Mouse (Mus musculus): Measurements from ENCODE around the gene 1600014C23Rik. TPM values are rescaled to one million over a fixed set of nuclear protein-coding genes. Genes with fewer than 3 reads are reported as not detected.

Gene 1600014C23Rik
- total RNA-seq, 2 experiments from 2014 or later: not detected

GRCm38 (mm10) chr17:45752678-45753077, 19.0 kb upstream of the 1600014C23Rik start:
- DNase-seq (ENCODE audit: low spot score in 2 of 2): no peak

- no peak for DNase-seq (ENCODE audit: low spot score in 2 of 2)
These were observed 18.4 kb upstream of the 1600014C23Rik start for GRCm38 (mm10) chr17:45752053-45752452.

GRCm38 (mm10) chr17:45751359-45751758, 17.7 kb upstream of the 1600014C23Rik start:
- DNase-seq (ENCODE audit: low spot score in 2 of 2): no peak

- no peak for DNase-seq (ENCODE audit: low spot score in 2 of 2)
These were observed 15.5 kb upstream of the 1600014C23Rik start for GRCm38 (mm10) chr17:45749100-45749499.

GRCm38 (mm10) chr17:45747858-45748785, 14.5 kb upstream of the 1600014C23Rik start:
- peak; percentile 66 to 71 for DNase-seq (ENCODE audit: low spot score in 2 of 2)

GRCm38 (mm10) chr17:45747293-45747692, 13.6 kb upstream of the 1600014C23Rik start:
- no peak for DNase-seq (ENCODE audit: low spot score in 2 of 2)

GRCm38 (mm10) chr17:45746755-45747154, 13.1 kb upstream of the 1600014C23Rik start:
- no peak for DNase-seq (ENCODE audit: low spot score in 2 of 2)

- no peak for DNase-seq (ENCODE audit: low spot score in 2 of 2)
These were observed 12.0 kb upstream of the 1600014C23Rik start for GRCm38 (mm10) chr17:45745629-45746028.

GRCm38 (mm10) chr17:45742371-45743147, 8.9 kb upstream of the 1600014C23Rik start:
- no peak for DNase-seq (ENCODE audit: low spot score in 2 of 2)

GRCm38 (mm10) chr17:45737078-45737601, 3.5 kb upstream of the 1600014C23Rik start:
- no peak for DNase-seq (ENCODE audit: low spot score in 2 of 2)

- DNase-seq (ENCODE audit: low spot score in 2 of 2): peak; percentile 72 to 77
These were observed 2.9 kb upstream of the 1600014C23Rik start for GRCm38 (mm10) chr17:45736311-45737077.

GRCm38 (mm10) chr17:45735382-45736310, 2.0 kb upstream of the 1600014C23Rik start:
- peak; percentile 83 to 88 for DNase-seq (ENCODE audit: low spot score in 2 of 2)

GRCm38 (mm10) chr17:45734881-45735280, 1.2 kb upstream of the 1600014C23Rik start:
- DNase-seq (ENCODE audit: low spot score in 2 of 2): no peak

- DNase-seq (ENCODE audit: low spot score in 2 of 2): no peak
These were observed 689 bp upstream of the 1600014C23Rik start for GRCm38 (mm10) chr17:45734333-45734732.

GRCm38 (mm10) chr17:45733038-45733734, 458 bp downstream of the 1600014C23Rik start:
- DNase-seq (ENCODE audit: low spot score in 2 of 2): no peak

- peak; percentile 81 to 85 for DNase-seq (ENCODE audit: low spot score in 2 of 2)
These were observed 2.3 kb downstream of the 1600014C23Rik start for GRCm38 (mm10) chr17:45731172-45731864.

- DNase-seq (ENCODE audit: low spot score in 2 of 2): no peak
These were observed 2.9 kb downstream of the 1600014C23Rik start for GRCm38 (mm10) chr17:45730696-45731095.

GRCm38 (mm10) chr17:45729387-45729786, 4.3 kb downstream of the 1600014C23Rik start:
- DNase-seq (ENCODE audit: low spot score in 2 of 2): no peak
